Mouse (Mus musculus) retina, postnatal 7 days (tissue): ENCODE data around the gene Mylk.
A peak's percentile ranks its signal among the peaks of the same experiment; 100 is the strongest.

Experiments used
- DNase-seq: peaks from one replicate; pipeline ENCODE4 v3.0.0-alpha.2; 2012; ENCODE audit warnings: low read depth, low spot score

The Mylk gene

DNA sequence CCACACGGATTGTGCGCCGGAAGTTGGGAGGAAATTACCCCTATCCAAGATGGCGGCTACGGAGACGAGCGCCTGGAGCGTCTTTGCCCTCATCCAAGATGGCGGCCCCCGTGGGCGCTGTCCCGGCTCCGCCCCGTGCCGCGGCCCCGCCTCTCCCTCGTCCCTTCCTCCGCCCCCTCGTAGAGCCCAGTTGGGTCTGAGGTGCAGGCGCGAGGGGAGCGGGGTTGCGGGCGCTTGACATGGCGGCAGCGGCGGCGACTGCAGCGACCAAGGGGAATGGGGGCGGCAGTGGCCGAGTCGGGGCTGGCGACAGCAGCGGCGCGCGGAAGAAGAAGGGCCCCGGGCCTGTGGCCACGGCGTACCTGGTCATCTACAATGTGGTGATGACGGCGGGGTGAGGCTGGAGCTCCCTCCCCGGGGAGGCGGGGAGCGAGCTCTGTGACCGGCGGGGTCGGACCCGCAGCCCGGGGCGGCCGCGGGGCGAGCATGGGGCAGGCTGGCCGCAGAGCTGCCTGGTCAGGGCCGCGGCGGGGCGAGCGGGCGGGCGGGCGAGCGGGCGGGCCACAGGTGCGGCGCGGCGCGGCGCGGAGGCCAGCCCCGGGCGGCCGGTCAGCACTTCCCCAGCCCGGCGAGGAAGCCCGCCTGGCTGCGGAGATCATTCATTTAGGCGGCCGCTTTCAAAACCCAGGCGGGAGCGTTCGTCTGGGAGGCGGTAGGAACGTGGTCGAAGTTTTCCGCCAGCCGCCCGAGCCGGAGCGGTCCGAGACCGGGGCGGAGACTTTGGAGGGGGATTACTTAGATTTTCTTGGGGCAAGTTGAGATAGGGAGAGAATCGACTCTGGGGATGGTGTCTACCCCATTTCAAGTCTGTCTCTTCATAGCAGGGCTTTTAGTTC is 277.5 kb downstream of the Mylk start, which contains the start of gene Hacd2:
Hacd2 (plus strand) TSS at position 187 of the 896 bp plus-strand sequence.
- peak; percentile 89 for DNase-seq

DNA sequence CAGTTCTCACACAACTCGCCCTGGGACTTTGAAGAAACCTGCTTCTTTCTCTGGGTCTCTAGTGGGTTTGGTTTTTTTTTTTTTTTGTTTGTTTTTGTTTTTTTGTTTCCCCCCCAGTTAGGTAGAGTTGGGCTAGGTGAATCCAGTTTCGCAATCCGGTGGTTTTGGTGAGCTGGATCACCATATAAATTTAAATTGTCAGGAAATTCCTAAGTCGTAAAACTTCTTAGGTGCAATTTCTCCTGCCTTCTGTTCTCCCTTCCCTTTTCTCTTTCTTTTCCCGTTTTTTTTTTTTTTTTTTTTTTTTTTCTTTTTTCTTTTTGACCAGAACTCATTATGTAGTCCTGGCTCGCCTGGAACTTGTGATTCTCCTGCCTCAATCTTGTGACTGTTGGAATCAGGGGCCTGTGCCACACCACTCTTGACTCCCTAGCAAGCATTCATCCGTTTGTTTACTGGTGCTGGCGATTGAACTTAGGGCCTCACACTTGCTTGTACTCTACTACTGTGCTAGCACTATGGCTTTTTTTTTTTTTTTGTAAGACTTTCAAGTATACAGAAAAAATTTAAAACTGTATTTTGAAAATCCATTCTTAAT is 278.2 kb downstream of the Mylk start:
- DNase-seq, result no peak

DNA sequence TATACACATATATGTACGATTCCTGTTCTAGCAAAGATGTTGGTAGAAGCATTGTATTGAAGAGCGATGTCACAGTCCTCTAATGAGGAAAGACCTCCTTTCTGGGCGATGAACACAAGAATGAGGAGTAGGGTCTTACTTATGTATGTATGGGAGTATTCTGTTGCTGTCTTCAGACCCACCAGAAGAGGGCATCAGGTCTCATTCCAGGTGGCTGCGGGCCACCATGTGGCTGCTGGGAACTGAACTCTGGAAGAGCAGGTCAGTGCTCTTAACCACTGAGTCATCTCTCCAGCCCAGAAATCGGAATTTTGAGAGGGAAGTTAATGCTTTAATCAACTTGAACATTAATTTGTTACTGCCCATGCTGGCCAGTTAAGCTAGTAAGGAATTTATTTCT is 279.3 kb downstream of the Mylk start:
- DNase-seq, result no peak

DNA sequence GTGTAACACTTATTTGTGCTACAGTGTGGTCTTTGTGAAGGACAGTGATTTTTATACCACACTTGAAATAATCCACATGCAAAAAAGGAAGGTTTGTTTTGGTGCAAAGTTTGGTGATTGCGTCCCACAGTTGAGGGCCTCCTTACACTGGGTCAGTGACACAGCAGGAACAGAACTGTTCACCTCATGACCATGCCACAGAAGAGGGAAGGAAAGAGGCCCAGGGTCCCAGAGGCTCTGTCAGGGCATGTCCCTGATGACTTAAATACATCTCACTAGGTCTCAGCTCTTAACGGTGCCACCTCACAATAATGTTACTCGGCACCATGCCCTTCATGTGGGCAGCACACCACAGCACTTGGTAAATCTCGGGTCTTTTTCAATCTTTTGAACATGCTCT is 280.3 kb downstream of the Mylk start:
- DNase-seq, result no peak

DNA sequence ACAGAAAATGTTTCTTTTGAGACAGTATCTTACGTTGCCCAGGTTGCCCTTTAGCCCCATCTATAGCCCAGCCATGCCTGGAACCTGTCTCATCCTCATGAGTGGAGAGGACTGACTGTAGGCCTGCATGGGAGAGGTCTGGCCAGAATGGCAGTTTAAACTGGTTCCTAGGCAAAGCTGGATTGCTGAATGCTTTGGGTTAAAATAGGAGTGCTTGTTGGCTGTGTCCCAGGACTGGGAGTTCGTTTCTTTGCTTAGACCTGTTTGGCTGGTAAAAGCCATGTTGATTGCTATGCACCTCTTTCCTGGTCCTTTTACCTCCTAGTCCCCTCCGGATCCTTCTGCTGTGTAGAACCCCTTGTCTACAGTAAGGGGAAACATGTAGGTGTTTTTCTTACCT is 288.2 kb downstream of the Mylk start:
- DNase-seq, result no peak

DNA sequence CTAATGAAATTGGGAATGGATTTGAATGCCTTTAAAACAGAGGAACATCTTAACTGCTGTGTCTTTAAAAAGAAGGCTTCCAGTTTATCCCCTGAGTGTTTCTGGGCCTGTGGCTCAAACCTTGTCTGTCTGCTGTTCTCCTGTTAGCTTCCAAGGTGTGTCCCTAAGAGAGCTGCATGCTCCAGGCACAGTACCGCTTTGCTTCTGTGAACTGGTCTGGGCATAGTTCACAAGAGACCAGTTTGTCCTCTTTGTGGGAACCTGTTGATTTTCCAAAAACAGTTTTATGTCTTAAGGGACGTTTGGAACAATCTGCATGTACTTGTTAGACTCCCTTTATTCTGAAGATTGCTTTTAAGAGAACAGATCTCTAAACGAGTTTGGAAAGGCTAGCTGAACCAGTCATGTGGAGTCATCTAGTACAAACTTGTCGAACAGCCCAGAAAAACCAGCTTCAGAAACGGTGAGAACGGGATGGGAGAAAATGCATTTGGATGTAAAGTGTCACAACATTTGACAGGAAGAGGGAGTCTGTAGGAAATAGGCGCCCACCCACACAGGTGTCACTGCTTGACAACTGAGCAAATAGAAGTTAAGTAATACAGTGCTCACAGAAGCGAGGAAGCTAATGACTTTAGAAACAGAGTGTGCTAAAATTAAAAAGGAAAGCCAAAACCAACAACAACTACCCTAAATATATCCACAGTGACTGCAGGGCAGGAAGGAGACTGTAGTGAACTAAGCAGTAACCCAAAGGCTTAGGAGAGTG is 289.0 kb downstream of the Mylk start:
- no peak for DNase-seq

DNA sequence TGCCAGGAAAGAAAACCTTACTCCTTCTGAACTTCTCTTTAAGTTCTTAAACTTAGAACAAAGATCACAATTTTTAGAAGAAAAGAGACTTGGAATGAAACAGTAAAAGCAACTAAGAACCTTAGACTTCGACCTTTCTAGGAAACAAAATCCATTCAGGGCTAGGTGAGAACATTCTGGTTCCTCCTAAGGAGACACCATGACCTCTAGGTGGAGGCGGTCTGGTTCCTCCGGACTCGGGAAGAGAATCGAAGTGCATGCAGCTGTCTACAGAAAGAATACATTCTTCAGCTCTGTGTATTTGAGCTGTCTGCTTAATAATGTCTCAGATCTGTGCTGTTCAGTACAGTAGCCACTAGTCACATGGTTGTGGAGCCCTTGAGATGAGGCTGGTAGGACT is 290.0 kb downstream of the Mylk start:
- no peak for DNase-seq

DNA sequence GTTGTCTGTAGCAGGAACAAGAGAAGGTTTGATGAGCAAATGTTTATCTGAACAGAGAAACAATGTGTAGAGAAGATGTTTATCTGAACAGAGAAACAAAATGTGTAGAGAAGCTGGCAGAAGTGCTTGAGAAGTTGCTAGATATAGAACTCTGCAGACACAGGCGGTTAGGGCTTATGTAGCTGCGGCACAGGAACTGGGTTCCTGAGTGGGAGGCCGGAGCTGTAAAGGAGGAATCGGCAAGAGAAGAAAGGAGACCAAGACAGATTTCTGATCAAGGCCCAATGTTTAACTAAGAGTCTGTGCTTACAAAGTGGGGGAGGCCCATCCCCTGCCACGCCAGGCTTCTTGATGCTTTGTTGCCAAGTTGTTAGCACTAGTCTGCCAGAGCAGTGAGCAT is 291.7 kb downstream of the Mylk start:
- no peak for DNase-seq

DNA sequence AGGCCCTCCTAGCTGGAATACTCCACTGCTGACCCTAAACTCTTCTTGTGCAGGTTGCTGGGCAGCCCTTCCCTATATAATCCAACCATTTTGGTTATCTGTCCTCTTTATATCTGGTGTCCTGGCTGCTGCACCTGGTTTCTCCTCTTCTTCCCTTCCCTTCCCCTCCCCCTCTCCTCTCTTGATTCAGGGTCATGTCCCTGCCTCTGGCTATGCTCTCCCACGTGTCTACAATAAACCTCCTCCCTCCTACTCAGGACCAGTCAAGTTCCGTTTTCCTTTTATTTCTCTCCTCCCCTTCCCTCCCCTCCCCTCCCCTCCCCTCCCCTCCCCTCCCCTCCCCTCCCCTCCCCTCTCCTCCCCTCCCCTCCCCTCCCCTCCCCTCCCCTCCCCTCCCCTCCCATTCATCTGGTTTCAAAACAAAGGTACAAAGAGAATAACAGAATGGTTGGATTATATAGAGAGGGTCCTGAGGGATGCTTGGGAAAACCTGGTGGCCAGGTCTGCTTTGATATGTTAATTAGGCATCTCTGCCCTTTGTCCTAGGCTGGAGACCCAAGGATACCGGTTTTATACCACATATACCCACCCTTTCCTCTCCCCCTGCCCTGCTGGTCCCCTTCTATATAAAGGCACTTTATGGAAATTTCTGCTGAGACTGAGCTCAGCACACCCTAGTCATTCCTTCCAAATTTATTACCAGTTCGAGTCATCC is 293.5 kb downstream of the Mylk start:
- DNase-seq, result no peak

DNA sequence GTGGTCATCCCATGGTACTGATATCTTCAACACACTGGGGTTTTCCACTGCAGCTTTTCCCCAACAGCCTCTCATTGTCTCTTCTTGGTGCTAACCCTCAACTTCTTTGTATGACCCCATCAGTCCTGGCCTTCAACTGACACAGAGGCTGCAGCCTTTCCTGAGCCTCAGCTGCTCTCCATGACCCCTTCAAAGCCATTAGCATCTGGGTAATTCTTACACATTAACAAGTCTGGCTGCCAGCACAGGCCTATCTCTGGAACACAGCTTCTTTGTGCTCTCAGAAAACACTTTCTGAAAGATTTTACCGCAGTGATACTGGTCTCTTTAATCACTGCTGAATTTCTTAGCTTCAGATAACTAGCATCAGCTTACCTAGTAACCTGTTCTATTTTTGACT is 295.1 kb downstream of the Mylk start:
- no peak for DNase-seq

DNA sequence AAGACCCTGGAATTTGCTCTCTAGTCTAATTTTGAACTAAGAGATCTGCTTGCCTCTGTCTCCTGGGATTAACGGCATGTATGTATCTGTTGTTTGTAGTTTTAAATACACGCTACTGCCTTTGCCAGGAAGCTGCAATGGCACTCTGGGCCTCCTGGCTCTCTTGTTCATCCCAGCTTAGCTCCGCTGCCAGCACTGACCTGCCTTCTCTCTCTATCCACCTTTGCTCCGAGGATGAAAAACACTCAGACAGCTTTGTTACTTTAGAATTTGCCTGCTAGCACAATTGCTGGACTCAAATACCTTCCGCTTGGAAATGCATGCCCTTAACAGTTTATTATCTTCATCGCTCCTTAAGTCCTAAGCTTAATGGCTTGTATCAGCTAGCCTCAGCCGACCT is 296.0 kb downstream of the Mylk start:
- DNase-seq, result no peak

DNA sequence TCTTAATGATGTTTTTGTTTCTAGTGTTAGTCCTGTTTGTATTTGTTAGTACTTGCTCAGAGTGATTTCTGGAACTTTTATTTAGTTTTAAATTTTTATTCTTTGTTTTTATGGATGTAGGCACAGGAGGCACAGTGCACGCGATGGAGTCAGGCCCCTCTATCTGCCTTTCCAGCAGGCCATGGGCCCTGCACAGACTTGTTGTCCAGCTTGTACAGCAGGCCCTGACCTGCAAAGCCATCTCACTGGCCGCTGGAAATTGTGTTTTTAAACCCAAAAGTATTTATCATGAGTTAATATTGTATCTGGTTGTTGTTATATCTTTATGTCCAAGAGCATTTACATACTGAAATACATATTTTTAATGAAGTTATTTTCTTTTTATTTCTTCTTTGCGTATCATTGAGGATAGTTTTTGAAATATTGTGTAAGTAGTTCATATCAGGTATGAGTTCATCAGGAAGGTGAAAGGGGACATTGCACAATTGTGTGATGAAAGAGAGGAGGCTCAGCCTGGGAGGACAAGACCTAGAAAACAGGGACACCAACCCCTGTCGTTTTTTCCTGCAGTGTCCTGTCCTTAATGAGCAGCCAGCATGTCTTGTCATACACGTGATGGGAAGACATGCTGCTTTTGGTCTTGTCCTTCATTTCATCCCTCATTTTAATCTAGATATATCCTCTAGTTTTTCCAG is 301.2 kb downstream of the Mylk start:
- DNase-seq, result no peak

DNA sequence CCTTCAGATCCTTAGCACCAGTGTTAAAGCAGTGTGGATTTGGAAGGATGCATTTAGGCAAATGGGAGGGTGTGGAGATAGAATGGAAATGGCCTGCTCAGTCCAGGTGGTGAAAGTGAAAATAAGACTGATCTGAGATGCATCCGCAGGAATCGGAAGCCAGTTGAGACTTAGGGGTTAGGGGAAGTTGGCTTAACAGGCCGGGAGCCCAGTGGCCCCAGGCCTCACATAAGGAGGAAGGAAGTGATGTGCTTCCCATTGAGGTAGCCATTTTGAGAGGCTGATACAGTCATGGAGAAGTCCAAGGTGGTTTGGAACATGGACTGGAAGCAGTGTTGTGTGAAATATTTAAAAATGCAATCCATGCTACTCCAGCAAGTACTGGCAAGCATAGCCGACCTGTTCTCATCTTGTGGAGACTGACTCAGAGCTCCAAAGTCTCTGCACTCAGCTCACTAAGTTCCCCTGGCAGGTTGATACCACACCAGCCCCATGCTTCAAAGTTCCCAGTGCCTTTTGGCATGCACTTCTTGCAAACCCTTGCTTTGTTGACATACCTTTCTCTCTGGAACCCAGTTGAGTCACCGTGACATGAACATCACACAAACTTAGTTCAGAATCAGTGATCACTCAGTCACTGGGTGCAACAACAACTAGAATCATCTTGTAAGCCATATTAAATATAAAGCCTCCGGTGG is 302.4 kb downstream of the Mylk start:
- DNase-seq, result no peak

DNA sequence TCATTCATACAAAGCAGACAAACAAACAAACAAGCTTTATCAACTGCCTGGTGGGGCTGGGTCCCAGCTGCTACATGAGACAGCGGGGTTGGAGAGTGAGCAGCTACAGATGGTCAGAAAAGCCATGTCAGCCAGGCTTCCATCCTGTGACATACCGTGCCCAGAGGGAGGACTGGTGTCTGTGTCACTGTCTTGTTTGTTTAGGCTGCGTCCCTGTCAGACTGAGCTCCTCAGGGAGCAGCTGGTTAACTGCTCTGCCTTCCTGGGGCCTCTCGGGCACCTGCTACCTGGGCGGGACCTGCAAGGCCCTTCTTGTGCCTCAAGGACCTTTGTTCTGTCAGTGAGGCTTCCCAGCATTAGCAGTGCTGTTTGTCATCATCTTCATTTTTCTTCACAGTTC is 306.1 kb downstream of the Mylk start:
- DNase-seq, result no peak
